Mouse (Mus musculus) ES-CJ7 (cell line): ENCODE measurements at regions not wholly inside any gene's neighbourhood (a gene's known extent, or its start where the extent isn't known, plus 50 kb on each side); places are given as distances from the start of the nearest gene placed in this dataset.

Experiments
- DNase-seq: peaks from one replicate; pipeline ENCODE4 v3.0.0; 2011; ENCODE audit warnings: low read depth, low spot score

DNA sequence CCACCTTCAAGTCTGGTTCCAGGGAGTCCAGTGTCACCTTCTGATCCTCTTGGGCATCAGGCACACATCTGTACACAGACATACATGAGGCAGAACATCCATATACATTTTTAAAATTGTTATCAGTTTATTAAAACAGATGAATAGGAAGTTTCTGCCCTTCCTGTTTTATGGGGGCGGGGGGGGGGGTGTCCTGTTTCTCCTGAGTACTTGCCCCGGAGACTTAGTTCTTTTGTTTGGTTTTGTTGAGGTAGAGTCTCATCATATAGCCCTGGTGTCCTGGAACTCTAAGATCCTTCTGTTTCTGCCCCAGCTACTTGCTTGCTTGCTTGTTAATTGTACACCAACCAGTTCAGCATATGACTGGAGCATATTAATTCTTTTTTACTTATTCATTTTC lies 85.0 kb upstream of the Xpo1 start:
- no peak for DNase-seq

DNA sequence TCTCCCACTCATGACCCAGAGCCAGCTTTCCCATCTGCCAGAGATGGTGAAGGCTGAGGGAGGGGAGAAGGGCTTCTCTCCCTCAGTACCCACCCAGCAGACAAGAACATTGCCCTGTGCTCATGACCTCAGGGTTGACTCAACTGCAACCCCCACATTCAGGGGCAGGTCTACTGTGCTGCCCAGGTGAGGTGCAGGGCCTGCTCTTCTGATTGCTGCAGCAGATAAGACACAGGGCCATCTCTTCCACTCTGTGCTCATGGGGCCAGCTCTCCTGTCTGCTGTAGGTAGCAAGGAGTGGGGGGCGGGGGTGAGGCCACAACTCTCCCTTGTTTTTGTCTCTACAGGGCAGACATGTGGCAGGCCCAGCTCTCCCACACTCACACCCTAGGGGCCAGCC lies 84.1 kb upstream of the Xpo1 start:
- DNase-seq = no peak

DNA sequence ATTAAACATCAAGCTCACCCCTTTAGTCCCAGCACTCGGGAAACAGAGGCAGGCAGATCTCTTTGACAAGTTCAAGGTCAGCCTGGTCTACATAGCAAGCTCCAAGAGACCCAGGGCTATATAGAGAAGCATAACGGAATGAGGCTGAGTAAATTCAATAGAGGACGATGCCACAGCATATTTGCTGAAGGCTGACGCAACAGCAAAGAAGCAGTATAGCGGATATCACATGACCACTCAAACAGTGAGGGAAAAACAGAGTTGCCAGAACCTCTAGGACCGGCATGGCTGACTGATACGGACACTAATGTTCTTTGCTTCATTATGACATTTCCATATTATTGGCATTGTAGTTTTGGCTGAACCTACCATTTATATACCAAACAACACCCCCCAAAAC lies 74.2 kb upstream of the Xpo1 start:
- no peak for DNase-seq

DNA sequence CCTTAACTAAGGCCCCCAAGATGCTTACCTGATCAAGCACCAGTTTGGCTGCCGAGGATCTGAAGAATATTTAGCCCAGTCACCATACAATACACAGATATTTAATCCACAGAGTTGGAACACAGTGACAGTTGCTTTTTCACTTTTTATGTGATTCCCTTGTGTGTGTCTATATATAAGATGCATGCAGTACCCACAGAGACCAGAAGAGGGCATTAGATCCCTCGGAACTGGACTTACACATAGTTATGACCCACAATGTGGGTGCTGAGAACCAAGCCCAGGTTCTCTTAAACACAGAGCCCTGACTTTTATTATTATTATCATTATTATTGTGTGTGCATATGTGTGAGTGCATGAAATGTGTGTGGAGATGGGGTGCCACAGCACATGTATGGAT lies 70.6 kb upstream of the Xpo1 start:
- peak; percentile 57 for DNase-seq

DNA sequence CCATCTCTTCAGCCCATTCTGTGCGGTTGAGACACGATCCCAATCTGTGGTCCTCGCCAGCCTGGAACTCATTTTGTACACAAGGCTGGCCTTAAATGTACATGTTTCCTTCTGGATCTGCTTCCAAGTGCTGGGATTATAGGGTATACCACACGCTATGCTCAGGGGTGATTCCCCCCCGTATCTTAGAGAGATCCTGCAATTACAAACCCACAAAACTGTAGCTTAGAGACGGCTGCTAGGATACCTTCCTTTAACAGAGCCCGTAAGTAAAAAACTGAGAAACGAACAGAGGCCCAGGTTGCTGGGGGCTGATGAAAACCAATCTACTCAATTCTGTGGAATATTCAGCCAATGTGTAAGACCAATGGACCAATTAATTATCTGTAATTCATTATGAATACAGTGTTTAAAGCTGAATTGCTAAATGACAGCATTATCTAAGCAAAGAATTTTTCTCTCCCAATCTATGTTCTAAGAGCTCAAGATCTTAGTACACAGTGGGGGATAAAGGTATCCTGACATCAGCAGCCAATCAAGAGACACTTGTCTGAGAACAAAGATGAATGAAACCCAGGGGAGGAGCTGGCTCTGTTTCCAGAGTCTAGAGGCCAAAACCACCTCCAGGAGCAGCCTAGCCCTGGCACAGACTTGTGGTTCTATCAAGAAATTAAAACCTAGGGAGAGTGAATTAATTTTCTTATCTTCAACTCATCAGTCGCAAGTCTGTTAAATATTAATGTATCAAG lies 54.0 kb upstream of the Xpo1 start:
- DNase-seq = no peak

DNA sequence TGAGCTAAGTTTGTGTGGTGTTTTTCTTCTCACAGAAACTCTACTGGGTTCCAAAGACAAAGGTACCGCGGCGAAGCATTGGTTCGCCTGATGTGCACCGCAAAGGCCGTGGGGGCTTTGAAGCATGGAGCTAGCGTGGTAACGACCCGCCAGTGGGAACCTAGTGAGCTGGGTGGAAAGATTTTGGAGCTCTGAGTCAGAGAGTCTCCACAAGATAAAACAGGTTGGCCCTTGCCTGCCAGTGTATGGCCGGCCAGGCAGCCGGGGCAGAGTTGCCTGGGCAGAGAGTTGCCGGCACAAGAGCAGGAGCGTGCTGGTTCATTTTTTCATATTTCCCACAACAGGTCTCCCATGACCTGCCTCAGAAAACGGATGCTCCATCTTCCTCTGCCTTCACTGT lies 52.3 kb upstream of the Xpo1 start:
- DNase-seq = no peak

DNA sequence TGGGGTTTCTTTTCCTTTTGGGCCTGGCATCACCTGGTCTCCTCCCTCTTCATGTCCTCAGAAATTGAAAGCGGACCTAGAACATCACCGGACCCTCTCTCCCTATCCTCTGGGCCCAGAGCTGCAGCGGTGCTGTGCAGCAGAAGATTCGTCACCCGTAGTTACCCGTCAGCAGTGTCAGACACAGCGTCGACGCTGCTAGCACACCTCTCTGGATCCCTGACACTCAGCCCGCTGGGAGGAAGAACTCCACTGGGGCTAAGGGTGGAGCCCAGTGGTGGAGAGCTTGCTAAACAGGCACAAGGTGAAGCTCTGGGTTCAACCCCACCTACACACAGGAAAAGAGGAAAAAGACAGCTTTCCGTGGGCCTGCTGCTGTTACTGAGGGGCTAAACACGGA lies 51.8 kb upstream of the Xpo1 start:
- peak; percentile 31 for DNase-seq
